Mouse (Mus musculus): ENCODE data around the gene Cd93. TPM values are rescaled to one million over a fixed set of nuclear protein-coding genes. Genes with fewer than 3 reads are reported as not detected.

Cd93 gene
- polyA plus RNA-seq, 1 experiment: 2.6 TPM

- no peak for DNase-seq (ENCODE audit: low read depth, low spot score)
- 71% methylated on average over 1 of the region's 1 CpGs for WGBS
Observed at GRCm38 (mm10) chr2:148444472-148444871, 1.1 kb upstream of the Cd93 start.

GRCm38 (mm10) chr2:148442710-148443109, 653 bp downstream of the Cd93 start:
- 81% methylated on average over 4 of the region's 4 CpGs for WGBS
- no peak for DNase-seq (ENCODE audit: low read depth, low spot score)

GRCm38 (mm10) chr2:148442172-148442571, 1.2 kb downstream of the Cd93 start:
- WGBS: 66% methylated on average over 4 of the region's 4 CpGs

GRCm38 (mm10) chr2:148441421-148441820, 1.9 kb downstream of the Cd93 start:
- WGBS: 74% methylated on average over 10 of the region's 10 CpGs
- no peak for DNase-seq (ENCODE audit: low read depth, low spot score)

More at GRCm38 (mm10) chr2:148442172-148442571, 1.2 kb downstream of the Cd93 start:
- no peak for DNase-seq (ENCODE audit: low read depth, low spot score)

- WGBS: 50% methylated on average over 3 of the region's 3 CpGs
- no peak for DNase-seq (ENCODE audit: low read depth, low spot score)
Observed at GRCm38 (mm10) chr2:148439691-148440276, 3.6 kb downstream of the Cd93 start.

- WGBS: 59% methylated on average over 3 of the region's 3 CpGs
- DNase-seq (ENCODE audit: low read depth, low spot score): no peak
Observed at GRCm38 (mm10) chr2:148436285-148436684, 7.1 kb downstream of the Cd93 start.

GRCm38 (mm10) chr2:148432346-148432745, 11.0 kb downstream of the Cd93 start:
- WGBS: 64% methylated on average over 2 of the region's 2 CpGs
- no peak for DNase-seq (ENCODE audit: low read depth, low spot score)

- DNase-seq (ENCODE audit: low read depth, low spot score): no peak
- WGBS: 51% methylated on average over 4 of the region's 4 CpGs
Observed at GRCm38 (mm10) chr2:148430941-148431340, 12.4 kb downstream of the Cd93 start.

GRCm38 (mm10) chr2:148429001-148429505, 14.3 kb downstream of the Cd93 start:
- no peak for DNase-seq (ENCODE audit: low read depth, low spot score)

- no peak for DNase-seq (ENCODE audit: low read depth, low spot score)
- WGBS: 52% methylated on average over 3 of the region's 3 CpGs
Observed at GRCm38 (mm10) chr2:148428523-148428922, 14.8 kb downstream of the Cd93 start.

- no peak for DNase-seq (ENCODE audit: low read depth, low spot score)
- WGBS: 67% methylated on average over 3 of the region's 3 CpGs
Observed at GRCm38 (mm10) chr2:148427553-148427952, 15.8 kb downstream of the Cd93 start.

- no peak for DNase-seq (ENCODE audit: low read depth, low spot score)
- WGBS: 69% methylated on average over 5 of the region's 5 CpGs
Observed at GRCm38 (mm10) chr2:148425709-148426382, 17.5 kb downstream of the Cd93 start.

GRCm38 (mm10) chr2:148421706-148422105, 21.7 kb downstream of the Cd93 start:
- 47% methylated on average over 1 of the region's 1 CpGs for WGBS
- no peak for DNase-seq (ENCODE audit: low read depth, low spot score)

GRCm38 (mm10) chr2:148421112-148421511, 22.3 kb downstream of the Cd93 start:
- 17% methylated on average over 1 of the region's 1 CpGs for WGBS
- no peak for DNase-seq (ENCODE audit: low read depth, low spot score)

GRCm38 (mm10) chr2:148419776-148420175, 23.6 kb downstream of the Cd93 start:
- WGBS: 80% methylated on average over 2 of the region's 2 CpGs
- DNase-seq (ENCODE audit: low read depth, low spot score): no peak

- 67% methylated on average over 3 of the region's 3 CpGs for WGBS
- DNase-seq (ENCODE audit: low read depth, low spot score): no peak
Observed at GRCm38 (mm10) chr2:148419151-148419550, 24.2 kb downstream of the Cd93 start.

GRCm38 (mm10) chr2:148409821-148410220, 33.5 kb downstream of the Cd93 start:
- DNase-seq (ENCODE audit: low read depth, low spot score): no peak
- WGBS: 71% methylated on average over 1 of the region's 1 CpGs

- no peak for DNase-seq (ENCODE audit: low read depth, low spot score)
- WGBS: 11% methylated on average over 9 of the region's 9 CpGs
Observed at GRCm38 (mm10) chr2:148409141-148409540, 34.2 kb downstream of the Cd93 start.

GRCm38 (mm10) chr2:148408761-148409120, 34.6 kb downstream of the Cd93 start:
- WGBS: 22% methylated on average over 6 of the region's 6 CpGs
- DNase-seq (ENCODE audit: low read depth, low spot score): no peak

- 4% methylated on average over 35 of the region's 35 CpGs for WGBS
- DNase-seq (ENCODE audit: low read depth, low spot score): no peak
Observed at GRCm38 (mm10) chr2:148407870-148408760, 35.2 kb downstream of the Cd93 start, which contains the start of gene Thbd. Gene Thbd (minus strand): TSS chr2:148408188.

Measured in large intestine, adult 2 months (tissue).